Mouse (Mus musculus) spleen, adult 2 months (tissue): Measurements from ENCODE around the gene Zbtb1.

Experiments
- CTCF ChIP-seq: fragments of 200-500 bp; IDR thresholded peaks from 2 replicates; pipeline ENCODE4 v1.5.1; 2011; ENCODE audit warnings: mild to moderate bottlenecking, inconsistent platforms; ENCODE audit not compliant: insufficient read depth, insufficient read length, insufficient replicate concordance; ENCODE audit errors: extremely low read depth
- POLR2A ChIP-seq: fragments of 200-500 bp; IDR thresholded peaks from 2 replicates; pipeline ENCODE4 v1.6.1; 2011; ENCODE audit warnings: low read depth, low read length, inconsistent platforms

DNA sequence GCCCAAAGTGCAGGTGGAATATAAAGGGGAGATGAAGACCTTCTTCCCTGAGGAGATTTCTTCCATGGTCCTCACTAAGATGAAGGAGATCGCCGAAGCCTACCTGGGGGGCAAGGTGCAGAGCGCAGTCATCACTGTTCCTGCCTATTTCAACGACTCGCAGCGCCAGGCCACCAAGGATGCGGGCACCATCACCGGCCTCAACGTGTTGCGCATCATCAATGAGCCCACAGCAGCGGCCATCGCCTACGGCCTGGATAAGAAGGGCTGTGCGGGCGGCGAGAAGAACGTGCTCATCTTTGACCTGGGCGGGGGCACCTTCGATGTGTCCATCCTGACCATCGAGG lies 34.7 kb downstream of the Zbtb1 start:
- TF ChIP-seq CTCF (no peak), POLR2A (no peak)
